Mouse (Mus musculus) frontal cortex, postnatal 25 days (tissue): ENCODE measurements around the gene Plekhg5.

ENCODE experiments used
- DNase-seq, 2 experiments: peaks; one replicate each; pipeline ENCODE4 v3.0.0; 2022; ENCODE audit warnings: low spot score in 2 of 2

Plekhg5 gene

DNA sequence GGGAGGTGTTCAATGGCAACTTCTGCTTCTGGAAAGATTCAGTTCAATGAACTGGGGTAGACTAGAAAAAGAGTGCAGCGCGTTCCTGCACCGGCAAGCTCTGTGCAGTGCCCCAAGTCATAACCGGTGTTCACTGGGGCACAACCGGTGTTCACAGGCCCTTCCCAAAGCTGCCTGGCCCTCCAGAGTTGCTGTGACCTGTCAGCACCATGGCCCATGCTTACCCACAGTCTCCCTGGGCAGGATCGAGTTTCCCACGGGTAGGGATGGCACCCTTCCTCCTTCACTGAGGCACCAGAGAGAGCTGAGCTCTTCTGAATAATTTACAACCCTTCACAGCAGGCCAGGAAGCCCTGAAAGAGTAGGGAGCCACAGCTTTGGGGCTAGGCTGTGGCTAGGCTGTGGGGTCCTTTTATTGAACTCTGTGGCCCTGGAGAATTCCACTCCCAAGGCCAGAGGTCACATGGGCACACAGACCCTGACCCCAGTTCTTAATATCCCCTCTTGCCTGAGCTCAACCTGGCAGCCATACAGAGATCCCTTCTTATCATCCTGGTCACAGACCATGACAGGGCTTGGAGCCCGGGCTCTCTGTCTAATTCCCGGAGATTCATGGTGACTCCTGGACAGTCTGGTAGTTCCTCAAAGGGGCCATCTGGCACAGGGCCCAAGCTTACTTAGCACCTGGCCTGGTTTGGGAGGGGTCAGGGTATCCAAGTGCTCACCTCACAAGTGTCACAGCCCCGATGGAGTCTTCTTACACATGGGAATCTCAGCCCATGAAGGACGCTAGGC is 73.9 kb downstream of the Plekhg5 start:
- DNase-seq = no peak

DNA sequence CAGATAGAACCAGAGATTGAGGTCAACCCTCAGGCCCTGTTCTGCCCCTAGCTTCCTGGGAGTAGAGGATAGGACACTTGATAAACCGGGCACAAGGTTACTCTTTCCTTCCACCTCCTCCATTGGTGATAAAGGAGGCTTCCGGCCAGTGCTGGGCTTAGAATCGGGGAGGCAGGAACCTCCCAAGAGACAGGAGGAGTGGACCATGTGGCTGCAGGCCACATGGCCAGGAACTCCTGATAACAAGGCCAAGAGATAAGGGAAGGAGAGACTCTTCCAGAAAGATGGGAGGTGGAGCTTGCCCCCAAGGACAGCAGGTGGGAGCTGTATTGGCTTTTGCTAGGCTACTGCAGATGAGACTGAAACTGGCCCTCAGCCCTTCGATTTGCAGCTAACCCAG is 78.2 kb downstream of the Plekhg5 start:
- no peak for DNase-seq

DNA sequence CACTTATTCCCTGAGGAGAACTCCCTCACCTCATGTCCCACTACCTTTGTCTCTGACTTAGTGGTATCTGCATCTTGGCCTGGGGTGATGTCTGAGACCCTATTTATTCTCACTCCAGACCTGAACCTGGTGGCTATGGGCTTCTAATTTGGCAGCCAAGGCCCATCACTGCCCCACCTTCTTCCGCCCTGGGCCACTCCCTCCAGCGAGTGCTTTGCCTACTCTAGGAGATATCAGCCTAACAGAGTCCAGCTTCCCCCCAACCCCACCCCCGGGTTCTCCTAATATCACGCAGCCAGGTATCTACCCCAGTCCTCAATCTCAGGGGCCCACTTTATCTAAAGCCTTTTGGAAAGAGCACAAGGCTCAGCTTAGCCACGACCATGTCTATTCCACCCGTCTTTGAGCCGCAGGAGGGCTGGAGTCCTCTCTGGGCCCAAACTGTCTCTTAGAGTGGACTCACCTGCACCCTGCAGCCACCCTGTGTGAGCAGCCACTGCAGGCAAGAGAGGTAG is 79.2 kb downstream of the Plekhg5 start:
- no peak for DNase-seq

DNA sequence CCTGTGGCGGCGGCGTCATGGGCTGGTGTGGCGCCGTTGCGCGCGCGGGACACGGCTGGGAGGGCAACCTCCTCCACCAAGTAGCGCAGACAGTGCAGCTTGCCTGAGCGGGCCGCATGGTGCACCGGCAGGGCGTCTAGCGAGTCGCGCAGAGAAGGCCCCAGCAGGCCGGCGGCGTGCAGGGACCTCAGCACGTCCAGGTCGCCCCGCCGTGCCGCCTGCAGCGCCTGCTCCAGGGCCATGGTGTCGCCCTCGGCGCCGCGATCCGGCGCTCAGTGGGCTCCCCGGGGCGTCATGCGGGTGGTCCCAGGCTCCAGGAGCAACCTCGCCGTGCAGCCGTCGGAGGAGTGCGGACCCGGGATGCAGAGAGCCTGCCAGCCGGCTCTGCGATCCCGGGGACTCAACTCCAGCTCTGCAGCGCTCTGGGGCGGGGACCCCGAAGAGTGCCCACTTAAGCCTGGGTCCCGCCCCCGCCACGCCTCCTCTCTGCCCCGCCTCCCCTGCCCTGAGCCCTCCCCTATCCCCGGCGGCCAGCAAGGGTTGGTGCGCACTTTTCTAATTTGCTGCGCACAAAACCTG is 79.8 kb downstream of the Plekhg5 start, which contains the start of gene Espn:
Gene Espn (minus strand): TSS at position 406 of the 579 bp plus-strand sequence.
- DNase-seq = no peak

DNA sequence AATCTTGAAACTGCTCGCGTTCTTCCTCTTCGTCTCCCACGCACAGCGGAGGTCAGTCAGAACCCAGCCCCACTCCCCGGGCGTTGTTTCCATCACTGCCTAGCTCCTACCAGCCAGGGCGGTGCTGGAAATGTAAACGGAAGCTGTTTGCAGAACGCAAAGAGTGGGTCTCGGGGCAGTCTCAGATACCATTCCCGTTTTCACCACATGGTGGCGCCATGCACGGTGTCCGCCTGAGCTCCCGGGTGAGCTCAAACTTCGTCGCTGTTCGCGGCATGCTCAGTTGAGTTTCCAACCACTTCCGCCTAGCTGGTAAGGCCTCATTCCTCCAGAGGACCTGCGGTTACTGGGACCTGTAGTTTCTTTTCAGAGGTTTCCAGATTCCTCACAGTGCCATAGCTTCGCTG is 81.5 kb downstream of the Plekhg5 start:
- peak; percentile 64 to 68 for DNase-seq

DNA sequence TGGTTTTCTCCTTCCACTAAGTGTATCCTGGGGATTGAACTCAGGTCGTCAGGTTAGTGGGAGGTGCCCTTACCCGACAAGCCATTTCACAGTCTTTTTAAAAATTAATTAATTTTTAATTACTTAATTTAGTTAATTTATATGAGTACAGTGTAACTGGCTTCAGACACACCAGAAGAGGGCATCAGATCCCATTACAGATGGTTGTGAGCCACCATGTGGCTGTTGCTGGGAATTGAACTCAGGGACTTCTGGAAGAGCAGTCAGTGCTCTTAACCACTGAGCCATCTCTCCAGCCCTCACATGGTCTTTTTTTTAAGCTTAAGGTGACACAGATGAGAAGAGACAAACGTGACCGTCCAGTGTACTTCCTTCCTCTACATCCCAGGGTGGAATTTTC is 82.7 kb downstream of the Plekhg5 start:
- no peak for DNase-seq

DNA sequence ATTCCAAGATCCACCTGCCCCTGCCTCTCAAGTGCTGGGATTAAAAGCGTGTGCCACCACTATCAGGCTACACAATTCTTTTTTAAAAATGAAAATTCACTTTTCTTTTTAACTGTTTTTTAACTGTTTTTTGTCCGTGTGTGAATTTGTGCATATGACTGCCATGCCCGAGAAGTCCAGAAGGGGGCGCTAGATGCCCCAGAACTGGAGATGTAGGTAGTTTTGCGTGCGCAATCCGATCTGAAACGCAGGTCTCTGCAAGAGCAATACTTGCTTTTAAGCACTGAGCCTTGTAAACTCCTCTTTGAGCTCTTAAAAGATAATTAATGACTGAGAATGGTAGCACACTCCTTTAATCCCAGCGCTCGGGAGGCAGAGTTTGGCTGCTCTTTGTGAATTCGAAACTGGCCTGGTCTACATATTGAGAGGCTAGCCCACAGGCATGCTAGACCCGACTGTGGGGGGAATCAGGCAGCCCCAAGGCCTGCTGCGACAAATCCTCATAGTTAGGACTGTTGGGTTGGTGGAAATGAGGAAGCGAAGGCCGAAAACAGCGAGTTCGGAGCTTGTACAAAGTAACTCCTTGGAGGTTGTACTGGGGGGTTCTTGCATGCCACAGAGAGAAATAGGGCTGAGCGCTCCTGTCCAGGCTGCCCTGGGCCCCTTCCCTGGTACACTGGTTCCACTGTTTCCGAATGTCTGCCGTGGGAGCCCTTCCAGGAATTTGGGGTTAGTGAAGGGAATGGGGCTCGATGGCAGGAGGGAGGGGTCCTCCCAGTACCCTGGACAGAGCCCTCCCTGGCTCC is 85.7 kb downstream of the Plekhg5 start:
- DNase-seq = peak; percentile 33 to 47

DNA sequence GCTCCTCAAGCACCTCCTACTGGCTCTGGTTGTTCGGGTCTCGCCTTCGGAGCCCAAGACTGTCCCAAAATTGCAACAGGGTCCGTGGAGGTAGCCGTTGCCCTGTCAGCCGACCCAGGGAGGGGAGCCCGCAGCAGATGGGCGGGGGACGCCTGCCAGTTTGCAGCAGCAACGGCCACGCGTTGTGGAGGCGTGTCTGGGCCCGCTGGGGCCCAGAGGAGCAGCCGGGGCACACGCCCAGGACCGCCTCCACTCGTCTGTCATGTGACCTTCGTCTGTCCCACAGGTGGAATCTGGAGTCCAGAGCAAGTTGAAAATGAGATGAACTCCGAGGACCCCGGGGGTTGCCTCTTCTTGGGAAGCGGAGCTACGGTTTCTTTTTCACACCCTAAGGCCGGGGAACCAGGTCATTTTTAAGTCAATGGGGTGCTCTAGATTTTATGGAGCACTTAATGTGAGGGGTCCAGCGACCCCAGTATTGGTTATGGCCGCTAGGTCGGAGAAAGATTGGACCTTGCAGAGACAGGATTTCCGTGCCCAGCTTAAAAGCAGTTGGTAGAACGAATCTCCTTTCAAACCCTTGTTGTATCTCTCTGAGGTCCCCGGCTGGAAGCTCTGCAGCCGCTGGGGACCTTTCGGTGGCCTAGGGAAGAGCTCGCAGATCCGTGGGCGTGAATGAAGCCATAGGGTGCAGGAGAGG is 86.4 kb downstream of the Plekhg5 start, which contains the start of gene Hes2:
Gene Hes2 (plus strand): TSS at position 283 of the 700 bp plus-strand sequence.
- DNase-seq = no peak

DNA sequence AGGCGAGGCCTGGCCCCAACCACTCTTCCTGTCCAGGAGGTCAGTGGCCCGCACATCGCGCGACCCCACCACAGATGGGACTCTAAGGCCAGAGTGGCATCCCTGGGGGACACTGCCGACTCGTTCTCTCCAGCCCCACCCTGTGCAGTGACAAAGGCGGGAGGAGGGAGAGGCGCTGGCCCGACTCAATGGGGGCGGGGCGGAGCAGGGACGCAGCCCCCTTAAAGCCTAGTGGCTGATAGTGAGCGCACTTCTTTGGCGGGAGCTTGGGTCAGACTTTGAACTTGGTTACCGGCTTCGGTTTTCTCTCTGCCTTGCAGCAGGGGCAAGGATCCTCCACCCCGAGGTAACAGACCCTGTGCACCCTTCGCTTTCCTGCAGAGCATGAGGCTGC is 87.0 kb downstream of the Plekhg5 start:
- no peak for DNase-seq

DNA sequence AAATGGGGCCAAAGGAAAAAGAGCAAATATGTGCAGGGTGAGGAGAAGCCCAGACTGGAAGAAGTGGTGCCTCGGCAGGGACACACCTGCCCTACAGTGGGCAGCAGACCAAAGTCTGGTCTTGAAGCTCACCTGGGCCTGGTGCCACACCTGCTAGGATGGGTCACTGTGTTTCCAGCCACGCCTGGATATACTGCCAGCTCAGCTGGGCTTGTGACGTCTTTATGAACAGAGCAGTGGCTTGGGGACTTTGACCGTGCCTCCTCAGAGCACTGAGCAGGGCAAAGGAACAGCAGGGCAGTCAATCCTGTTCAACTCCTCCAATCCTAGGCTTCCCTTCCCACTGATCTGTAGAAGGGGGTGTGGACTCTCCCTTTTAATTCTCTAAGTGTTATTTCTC is 88.5 kb downstream of the Plekhg5 start:
- DNase-seq = no peak

DNA sequence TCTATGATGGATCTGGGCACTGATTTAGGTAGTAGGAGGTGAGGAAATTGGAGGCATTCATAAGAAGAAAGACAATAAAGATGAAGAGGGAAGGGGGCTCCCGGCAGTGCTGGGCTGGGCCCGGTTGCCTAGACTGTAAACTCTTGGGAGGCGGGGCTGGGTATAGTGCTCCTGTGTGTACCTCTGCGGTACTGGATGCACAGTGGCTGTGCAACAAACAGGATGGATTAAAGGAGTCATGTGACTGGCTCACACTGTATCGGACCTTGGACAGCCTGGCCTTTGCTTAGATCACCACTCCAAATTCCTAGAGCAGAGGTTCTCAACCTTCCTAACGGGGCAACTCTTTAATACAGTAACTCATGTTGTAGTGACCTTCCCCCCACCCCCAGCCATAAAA is 89.3 kb downstream of the Plekhg5 start:
- DNase-seq = no peak

DNA sequence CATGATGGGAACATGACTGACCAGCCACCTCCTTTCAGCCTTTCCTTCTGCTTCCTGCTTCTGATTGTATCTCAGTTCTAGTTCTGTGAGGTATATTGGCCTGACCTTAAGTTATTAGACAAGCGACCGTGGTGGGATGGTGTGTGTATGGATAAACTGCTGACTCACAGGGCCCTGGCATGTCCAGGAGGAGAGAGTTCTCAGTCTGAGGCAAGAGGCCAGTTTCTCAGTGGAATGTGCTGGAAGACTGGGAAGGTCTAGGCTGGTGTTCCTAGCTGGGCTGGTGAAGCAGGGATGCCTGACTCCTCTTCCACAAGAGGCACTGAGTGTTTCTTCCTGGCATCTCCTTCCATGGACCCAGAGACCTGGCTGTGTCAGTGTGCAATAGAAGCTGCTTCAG is 90.5 kb downstream of the Plekhg5 start:
- DNase-seq = no peak
